Mouse (Mus musculus) brain, embryonic 18.5 days (tissue): ENCODE measurements at regions not wholly inside any gene's neighbourhood (a gene's known extent, or its start where the extent isn't known, plus 50 kb on each side); places are given as distances from the start of the nearest gene placed in this dataset.
A peak's percentile ranks its signal among the peaks of the same experiment; 100 is the strongest.

Source experiments
- DNase-seq: peaks from one replicate; pipeline ENCODE4 v3.0.0-alpha.2; 2012; ENCODE audit warnings: low read depth, low spot score

- DNase-seq = no peak
Observed at GRCm38 (mm10) chr11:112979413-112979812, 197.4 kb downstream of the Sox9 start.

GRCm38 (mm10) chr11:112982165-112982801 is 200.3 kb downstream of the Sox9 start:
- peak; percentile 74 for DNase-seq

- DNase-seq = peak; percentile 62
Observed at GRCm38 (mm10) chr11:112982802-112983591, 201.0 kb downstream of the Sox9 start.

GRCm38 (mm10) chr11:112986029-112986573 is 204.1 kb downstream of the Sox9 start:
- no peak for DNase-seq

GRCm38 (mm10) chr11:112987782-112988181 is 205.8 kb downstream of the Sox9 start:
- DNase-seq = no peak

GRCm38 (mm10) chr11:112988900-112989299 is 206.9 kb downstream of the Sox9 start:
- no peak for DNase-seq

- DNase-seq = no peak
Observed at GRCm38 (mm10) chr11:112989981-112990512, 208.0 kb downstream of the Sox9 start.

GRCm38 (mm10) chr11:112990751-112991150 is 208.7 kb downstream of the Sox9 start:
- no peak for DNase-seq

- no peak for DNase-seq
Observed at GRCm38 (mm10) chr11:112991862-112992261, 209.8 kb downstream of the Sox9 start.

- no peak for DNase-seq
Observed at GRCm38 (mm10) chr11:112998777-112999583, 217.0 kb downstream of the Sox9 start.

- DNase-seq = no peak
Observed at GRCm38 (mm10) chr11:113001071-113001470, 219.0 kb downstream of the Sox9 start.

- no peak for DNase-seq
Observed at GRCm38 (mm10) chr11:113005895-113006294, 223.9 kb downstream of the Sox9 start.

- no peak for DNase-seq
Observed at GRCm38 (mm10) chr11:113008521-113008920, 226.5 kb downstream of the Sox9 start.

- no peak for DNase-seq
Observed at GRCm38 (mm10) chr11:113009376-113009775, 227.4 kb downstream of the Sox9 start.

- no peak for DNase-seq
Observed at GRCm38 (mm10) chr11:113010906-113011305, 228.9 kb downstream of the Sox9 start.

- DNase-seq = peak; percentile 74
Observed at GRCm38 (mm10) chr11:113014186-113015010, 232.4 kb downstream of the Sox9 start.

- DNase-seq = no peak
Observed at GRCm38 (mm10) chr11:113015686-113016304, 233.8 kb downstream of the Sox9 start.

GRCm38 (mm10) chr11:113016801-113017715 is 235.0 kb downstream of the Sox9 start:
- DNase-seq = peak; percentile 62

- DNase-seq = no peak
Observed at GRCm38 (mm10) chr11:113021533-113021932, 239.5 kb downstream of the Sox9 start.
